Mouse (Mus musculus) liver, postnatal 0 days (tissue): ENCODE measurements at regions not wholly inside any gene's neighbourhood (a gene's known extent, or its start where the extent isn't known, plus 50 kb on each side); places are given as distances from the start of the nearest gene placed in this dataset.

Source experiments
- ATAC-seq: fragments of 200-750 bp; cut with Nextera tagmentation; 2 replicates; pipeline ENCODE4 v1.8.0; 2017; ENCODE audit warnings: mild to moderate bottlenecking, moderate library complexity
- DNase-seq: peaks from one replicate; pipeline ENCODE4 v3.0.0-alpha.2; 2016
- H3K27ac ChIP-seq: fragments of 300-500 bp; sonication (generic); 2 replicates; pipeline ENCODE4 v1.5.1; 2014; ENCODE audit warnings: antibody characterized with exemption, moderate library complexity, mild to moderate bottlenecking, low read depth
- H3K27me3 ChIP-seq: fragments of 300-500 bp; sonication (generic); 2 replicates; pipeline ENCODE4 v1.6.1; 2014; ENCODE audit warnings: low read length, control low read depth, mixed read lengths; ENCODE audit not compliant: insufficient read depth
- H3K36me3 ChIP-seq: fragments of 300-500 bp; sonication (generic); replicated peaks from 2 replicates; pipeline ENCODE4 v1.6.1; 2014; ENCODE audit warnings: mild to moderate bottlenecking, control low read depth, low read length, moderate library complexity, mixed read lengths; ENCODE audit not compliant: insufficient read depth
- H3K4me1 ChIP-seq: fragments of 300-500 bp; sonication (generic); 2 replicates; pipeline ENCODE4 v1.6.1; 2014; ENCODE audit warnings: antibody characterized with exemption, mild to moderate bottlenecking, control low read depth; ENCODE audit not compliant: insufficient read depth
- H3K4me2 ChIP-seq: fragments of 300-500 bp; sonication (generic); 2 replicates; pipeline ENCODE4 v1.6.1; 2014; ENCODE audit warnings: low read depth, mild to moderate bottlenecking, low read length, moderate library complexity, mixed read lengths
- H3K4me3 ChIP-seq: fragments of 300-500 bp; sonication (generic); 2 replicates; pipeline ENCODE4 v1.5.1; 2014; ENCODE audit warnings: low read depth, low read length
- H3K9ac ChIP-seq: fragments of 300-500 bp; sonication (generic); replicated peaks from 2 replicates; pipeline ENCODE4 v1.6.1; 2014; ENCODE audit warnings: mild to moderate bottlenecking, moderate library complexity
- H3K9me3 ChIP-seq: fragments of 300-500 bp; sonication (generic); 2 replicates; pipeline ENCODE4 v1.6.1; 2016; ENCODE audit warnings: mild to moderate bottlenecking, control low read depth, low read length, mixed read lengths
- CTCF ChIP-seq: sonication (generic); IDR thresholded peaks from 2 replicates; pipeline ENCODE4 v1.5.1; 2016; ENCODE audit warnings: antibody characterized with exemption, low read depth
- EP300 ChIP-seq: IDR thresholded peaks from 2 replicates; pipeline ENCODE4 v1.6.1; 2016; ENCODE audit warnings: antibody characterized with exemption, low read depth, mild to moderate bottlenecking
- WGBS: fragments of 180-500 bp; shearing (Covaris S2); extraction: QIAGEN DNeasy Blood & Tissue Kit; methylation state at CpG from one replicate; pipeline ENCODE4 v1.1.7; 2014; ENCODE audit not compliant: insufficient replicate concordance; 5-methylcytosine and 5-hydroxymethylcytosine counted together

DNA sequence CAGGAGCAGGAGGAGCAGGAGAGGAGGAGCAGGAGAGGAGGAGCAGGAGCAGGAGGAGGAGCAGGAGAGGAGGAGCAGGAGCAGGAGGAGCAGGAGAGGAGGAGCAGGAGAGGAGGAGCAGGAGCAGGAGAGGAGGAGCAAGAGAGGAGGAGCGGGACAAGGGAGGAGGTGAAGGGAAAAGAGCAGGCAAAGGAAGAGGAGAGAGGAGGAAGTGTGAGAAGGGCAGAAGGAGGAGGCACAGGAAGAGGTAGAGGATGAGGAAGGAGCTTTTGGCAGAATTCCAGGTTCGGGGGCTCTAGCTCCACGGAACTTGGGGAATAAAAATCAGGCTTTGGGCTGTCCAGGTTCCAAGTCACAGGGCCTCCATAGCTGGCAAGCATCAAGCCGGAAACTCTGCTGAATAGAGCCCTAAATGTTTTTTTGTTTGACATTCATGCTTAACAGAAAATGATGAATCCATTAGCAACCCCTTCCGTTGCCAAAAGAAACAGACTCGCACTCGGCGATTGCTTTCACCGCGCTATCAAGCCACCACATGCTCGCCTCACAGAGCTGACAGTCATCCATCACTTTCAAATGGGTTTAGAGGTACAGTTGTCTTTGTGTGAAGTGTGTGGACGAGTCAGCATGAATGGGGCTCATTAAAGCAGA is 528.7 kb upstream of the Atp11b start:
- H3K9me3 ChIP-seq = no peaks in the 10 kb centered on the region
- H3K4me2 ChIP-seq = no peak overlapping the region
- H3K4me1 ChIP-seq = no peaks in the 10 kb centered on the region
- DNase-seq (peak; percentile 25), ATAC-seq (no peak)
- H3K9ac ChIP-seq = no peak overlapping the region
- no peak overlapping the region for H3K27ac ChIP-seq
- H3K4me3 ChIP-seq = no peak overlapping the region
- no peaks in the 10 kb centered on the region for H3K36me3 ChIP-seq
- H3K27me3 ChIP-seq = no peaks in the 10 kb centered on the region
- TF ChIP-seq CTCF (no peak), EP300 (no peak)
- 22% methylated on average over 12 of the region's 12 CpGs for WGBS

DNA sequence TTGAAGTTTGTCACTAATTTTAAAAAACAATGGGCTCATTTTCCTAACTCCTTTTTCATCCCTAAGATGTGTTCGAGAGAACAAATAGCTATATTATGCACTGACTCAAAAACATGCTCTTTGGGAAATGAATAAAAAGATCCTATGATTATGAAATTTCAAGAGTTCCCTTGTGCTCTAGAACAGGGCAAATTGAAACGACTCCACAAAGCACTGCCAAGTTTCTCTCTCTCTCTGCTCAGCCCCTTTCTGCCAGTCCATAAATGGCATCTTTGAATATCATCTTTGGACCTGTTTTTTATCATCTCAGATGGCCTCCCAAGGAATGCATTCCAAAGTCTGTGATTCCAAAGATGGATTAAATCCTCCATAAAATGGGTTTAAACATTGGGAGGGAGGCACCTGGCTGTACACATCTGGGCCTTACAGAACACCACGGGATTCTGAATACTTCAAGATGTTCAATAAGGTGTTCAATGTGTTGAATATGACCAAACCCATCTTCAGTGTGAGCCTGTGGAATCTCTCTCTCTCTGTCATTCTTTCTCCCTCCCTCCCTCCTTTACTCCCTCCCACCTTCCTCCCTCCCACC is 528.0 kb upstream of the Atp11b start:
- H3K4me2 ChIP-seq = no peak overlapping the region
- H3K9me3 ChIP-seq = no peaks in the 10 kb centered on the region
- DNase-seq (no peak), ATAC-seq (no peak)
- H3K4me1 ChIP-seq = no peaks in the 10 kb centered on the region
- no peak overlapping the region for H3K27ac ChIP-seq
- H3K4me3 ChIP-seq = no peak overlapping the region
- no peak overlapping the region for H3K9ac ChIP-seq
- no peak for TF ChIP-seq CTCF
- no peak for TF ChIP-seq EP300
- no peaks in the 10 kb centered on the region for H3K36me3 ChIP-seq
- H3K27me3 ChIP-seq = no peaks in the 10 kb centered on the region
- WGBS = 54% methylated on average over 3 of the region's 3 CpGs

DNA sequence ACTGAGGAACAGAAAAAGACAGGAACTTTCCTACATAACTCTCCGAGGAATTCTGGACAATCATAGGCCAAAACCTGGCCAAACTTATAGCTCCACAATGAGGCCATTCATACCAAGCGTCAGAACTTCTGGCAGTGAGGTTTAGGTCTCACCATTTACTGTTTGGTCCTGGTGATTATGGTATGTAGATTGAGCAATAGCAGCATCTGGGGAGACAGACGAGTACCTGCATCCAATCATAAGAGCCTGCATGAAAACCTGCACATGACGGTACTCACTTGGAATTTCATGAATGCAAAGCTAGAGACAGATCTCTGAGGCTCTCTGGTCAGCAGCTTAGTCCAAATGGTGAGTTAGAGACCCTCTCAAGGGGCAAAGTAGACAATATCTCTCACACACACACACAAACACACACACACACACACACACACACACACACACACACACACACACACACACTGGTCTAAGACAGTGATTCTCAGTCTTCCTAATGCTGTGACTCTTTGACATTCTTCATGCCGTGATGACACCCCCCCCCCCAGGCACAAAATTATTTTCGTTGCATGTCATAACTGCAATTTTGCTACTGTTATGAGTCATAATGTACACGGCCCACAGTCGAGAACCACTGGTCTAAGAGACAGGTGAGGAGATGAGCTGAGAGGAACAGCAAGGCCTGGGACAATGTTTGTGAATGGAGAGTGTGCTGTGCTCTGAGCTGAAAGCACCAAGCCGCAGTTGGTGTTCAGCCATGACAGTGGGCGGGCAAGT is 522.6 kb upstream of the Atp11b start:
- no peak for DNase-seq
- no peak overlapping the region for H3K9ac ChIP-seq
- H3K9me3 ChIP-seq = no peaks in the 10 kb centered on the region
- H3K27me3 ChIP-seq = no peaks in the 10 kb centered on the region
- 79% methylated on average over 10 of the region's 10 CpGs for WGBS
- H3K4me1 ChIP-seq = no peaks in the 10 kb centered on the region
- H3K36me3 ChIP-seq = no peaks in the 10 kb centered on the region
- TF ChIP-seq CTCF = no peak
- no peak for TF ChIP-seq EP300
- no peak overlapping the region for H3K27ac ChIP-seq
- H3K4me3 ChIP-seq = no peak overlapping the region
- H3K4me2 ChIP-seq = no peak overlapping the region
- ATAC-seq = no peak

DNA sequence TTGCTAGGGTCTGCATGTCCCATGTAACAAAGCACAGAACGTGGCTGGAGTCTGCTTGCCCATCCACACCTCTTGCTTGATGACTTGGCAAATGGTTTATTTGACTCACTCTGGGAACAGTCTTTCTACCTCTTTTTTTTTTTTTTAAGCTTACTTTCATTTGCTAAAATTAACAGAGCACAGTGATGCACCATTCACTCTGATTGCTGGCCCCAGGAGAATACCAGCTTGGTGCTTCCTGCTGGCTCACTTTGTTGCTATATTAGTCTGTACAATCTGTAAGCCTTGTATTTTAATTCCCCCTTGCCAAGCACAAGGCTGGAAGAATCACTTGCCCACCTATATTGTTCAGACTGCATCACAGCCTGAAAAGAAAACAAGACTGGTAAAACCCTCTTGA is 521.4 kb upstream of the Atp11b start:
- no peak for TF ChIP-seq EP300
- TF ChIP-seq CTCF = no peak
- H3K4me1 ChIP-seq = no peaks in the 10 kb centered on the region
- no peak overlapping the region for H3K4me3 ChIP-seq
- DNase-seq = no peak
- no peak overlapping the region for H3K4me2 ChIP-seq
- ATAC-seq = no peak
- H3K27me3 ChIP-seq = no peaks in the 10 kb centered on the region
- no peaks in the 10 kb centered on the region for H3K9me3 ChIP-seq
- no peak overlapping the region for H3K9ac ChIP-seq
- 52% methylated on average over 1 of the region's 1 CpGs for WGBS
- no peak overlapping the region for H3K27ac ChIP-seq
- no peaks in the 10 kb centered on the region for H3K36me3 ChIP-seq

DNA sequence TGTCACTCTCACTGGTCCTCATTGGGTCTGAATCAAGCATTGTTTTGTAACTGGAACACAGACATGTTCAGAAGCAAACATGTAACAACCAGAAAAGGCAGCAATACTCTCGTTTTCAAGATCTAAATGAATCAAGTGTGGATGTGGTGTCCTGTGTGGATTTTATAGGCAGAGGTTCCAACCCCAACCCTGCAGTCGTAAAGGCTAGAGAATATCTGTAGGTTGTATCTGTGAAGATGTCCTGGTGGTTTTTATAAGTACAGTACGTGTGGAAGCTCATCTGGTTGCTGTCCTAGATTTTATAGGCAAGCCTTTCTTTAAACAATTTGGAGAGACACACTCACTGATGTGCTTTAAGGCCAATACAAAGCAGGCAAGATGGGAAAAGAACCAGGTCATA is 518.8 kb upstream of the Atp11b start:
- H3K9me3 ChIP-seq = no peaks in the 10 kb centered on the region
- H3K27me3 ChIP-seq = no peaks in the 10 kb centered on the region
- no peak overlapping the region for H3K4me2 ChIP-seq
- H3K4me1 ChIP-seq = no peaks in the 10 kb centered on the region
- H3K4me3 ChIP-seq = no peak overlapping the region
- WGBS = 60% methylated on average over 3 of the region's 3 CpGs
- no peak overlapping the region for H3K27ac ChIP-seq
- no peak for ATAC-seq
- no peak overlapping the region for H3K9ac ChIP-seq
- TF ChIP-seq EP300 (no peak), CTCF (no peak)
- DNase-seq = no peak
- H3K36me3 ChIP-seq = no peaks in the 10 kb centered on the region

DNA sequence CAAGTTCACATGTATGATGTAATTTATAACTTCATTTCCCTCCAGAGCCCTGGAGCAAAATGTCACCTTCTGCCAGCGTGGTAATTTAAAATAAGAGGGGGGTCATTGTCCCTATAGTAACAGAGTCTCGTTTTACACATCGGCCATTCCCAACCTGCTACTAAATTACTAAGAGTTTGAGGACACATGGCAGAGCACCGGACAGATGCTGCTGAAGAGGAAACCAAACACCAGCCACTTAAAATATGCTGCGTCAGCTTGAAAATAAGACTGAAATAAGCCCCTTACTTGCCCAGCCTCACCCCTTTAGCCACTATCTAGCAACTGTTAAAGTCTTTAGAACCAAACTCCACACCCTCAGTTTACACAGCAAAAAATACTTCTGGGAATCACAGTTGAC is 518.1 kb upstream of the Atp11b start:
- no peak for ATAC-seq
- TF ChIP-seq CTCF (no peak), EP300 (no peak)
- H3K9me3 ChIP-seq = no peaks in the 10 kb centered on the region
- no peak overlapping the region for H3K27ac ChIP-seq
- H3K36me3 ChIP-seq = no peaks in the 10 kb centered on the region
- no peaks in the 10 kb centered on the region for H3K4me1 ChIP-seq
- 60% methylated on average over 5 of the region's 5 CpGs for whole genome bisulfite sequencing
- no peak overlapping the region for H3K4me2 ChIP-seq
- no peaks in the 10 kb centered on the region for H3K27me3 ChIP-seq
- H3K9ac ChIP-seq = no peak overlapping the region
- no peak overlapping the region for H3K4me3 ChIP-seq
- DNase-seq = no peak
